Mouse (Mus musculus) stomach, embryonic 16.5 days (tissue): ENCODE data around the gene Ggcx. TPM values are rescaled to one million over a fixed set of nuclear protein-coding genes. Genes with fewer than 3 reads are reported as not detected.
"Not testable (repeated sequence)": the region's sequence is repeated elsewhere in the genome, so short reads cannot be mapped to it uniquely, and the experiment has no call there.

ENCODE experiments used
- ATAC-seq: fragments of 200-750 bp; cut with Nextera tagmentation; 2 replicates; pipeline ENCODE4 v1.8.0; 2017; ENCODE audit warnings: moderate number of reproducible peaks, moderate TSS enrichment; ENCODE audit not compliant: insufficient read depth, low FRiP score
- H3K27ac ChIP-seq: fragments of 300-500 bp; sonication (generic); 2 replicates; pipeline ENCODE4 v1.5.1; 2014; ENCODE audit warnings: low read length
- H3K27me3 ChIP-seq: fragments of 300-500 bp; sonication (generic); 2 replicates; pipeline ENCODE4 v1.6.1; 2014; ENCODE audit warnings: low read length, control low read depth, mixed read lengths; ENCODE audit not compliant: control insufficient read depth, insufficient read depth
- H3K36me3 ChIP-seq: fragments of 300-500 bp; sonication (generic); 2 replicates; pipeline ENCODE4 v1.6.1; 2014; ENCODE audit warnings: low read length; ENCODE audit not compliant: control insufficient read depth, insufficient read depth
- H3K4me1 ChIP-seq: fragments of 300-500 bp; sonication (generic); 2 replicates; pipeline ENCODE4 v1.6.1; 2014; ENCODE audit warnings: low read length, control low read depth, mixed read lengths; ENCODE audit not compliant: control insufficient read depth, insufficient read depth
- H3K4me2 ChIP-seq: fragments of 300-500 bp; sonication (generic); 2 replicates; pipeline ENCODE4 v1.6.1; 2014; ENCODE audit warnings: low read depth, low read length, mixed read lengths
- H3K4me3 ChIP-seq: fragments of 300-500 bp; sonication (generic); replicated peaks from 2 replicates; pipeline ENCODE4 v1.5.1; 2014; ENCODE audit warnings: mild to moderate bottlenecking, low read length
- H3K9ac ChIP-seq: fragments of 300-500 bp; sonication (generic); 2 replicates; pipeline ENCODE4 v1.6.1; 2014; ENCODE audit warnings: low read length
- H3K9me3 ChIP-seq: fragments of 300-500 bp; sonication (generic); replicated peaks from 2 replicates; pipeline ENCODE4 v1.6.1; 2016; ENCODE audit warnings: low read length, control low read depth; ENCODE audit not compliant: control insufficient read depth
- WGBS: fragments of 180-500 bp; shearing (Covaris S2); extraction: QIAGEN DNeasy Blood & Tissue Kit; methylation state at CpG from one replicate; pipeline ENCODE4 v1.1.7; 2014; 5-methylcytosine and 5-hydroxymethylcytosine counted together
- polyA plus RNA-seq: library from polyadenylated mRNA; unstranded; fragments of >200 nt; fragmentation: Nextera tagmentation; extraction: Ambion mirVana; gene quantifications from 2 replicates; pipeline ENCODE4 v1.2.1, GENCODE M21; 2015

Ggcx gene
- polyA plus RNA-seq, 1 experiment from 2014 or later, result 35.3 TPM

DNA sequence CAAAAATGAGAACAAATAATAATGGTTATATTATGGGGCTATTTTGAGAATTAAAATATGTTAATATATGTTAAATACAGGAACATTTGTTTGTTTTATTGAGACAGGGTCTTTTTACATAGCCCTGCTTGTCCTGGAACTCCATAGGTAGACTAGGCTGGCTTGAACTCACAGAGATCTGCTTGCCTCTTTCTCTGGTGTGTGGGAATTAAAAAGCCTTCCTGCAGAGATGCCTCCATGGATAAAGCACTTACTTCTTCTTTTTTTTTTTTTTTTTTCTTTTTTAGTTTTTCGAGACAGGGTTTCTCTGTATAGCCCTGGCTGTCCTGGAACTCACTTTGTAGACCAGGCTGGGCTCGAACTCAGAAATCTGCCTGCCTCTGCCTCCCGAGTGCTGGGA lies 64.6 kb downstream of the Ggcx start:
- WGBS, result 73% methylated on average over 3 of the region's 3 CpGs
- not testable (repeated sequence) for H3K27ac ChIP-seq, ATAC-seq

GRCm38 (mm10) chr6:72479645-72480421 lies 65.7 kb downstream of the Ggcx start:
- 78% methylated on average over 12 of the region's 12 CpGs for WGBS
- Histone ChIP-seq H3K27ac (no peak overlapping the region), H3K9me3 (no peaks in the 10 kb centered on the region)

More for the DNA sequence above, 64.6 kb downstream of the Ggcx start:
- H3K36me3 ChIP-seq, H3K9me3 ChIP-seq, H3K27me3 ChIP-seq, H3K9ac ChIP-seq, H3K4me1 ChIP-seq, H3K4me3 ChIP-seq, H3K4me2 ChIP-seq: not testable (repeated sequence)

DNA sequence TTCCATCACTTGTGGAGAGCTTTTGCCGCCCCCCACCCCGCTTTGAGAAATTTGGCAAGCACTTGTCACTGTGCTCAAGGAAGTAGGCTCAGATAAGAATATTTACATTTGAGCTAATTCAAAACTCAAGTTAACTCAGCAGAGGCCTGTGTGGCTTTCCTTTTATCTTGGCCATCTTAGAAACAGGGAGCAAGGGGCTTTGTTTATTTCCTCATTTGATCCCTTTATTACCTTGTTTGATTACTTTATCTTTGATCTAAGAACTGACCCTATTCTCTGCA lies 66.3 kb downstream of the Ggcx start:
- Histone ChIP-seq H3K27ac (no peak overlapping the region), H3K9ac (no peak overlapping the region), H3K36me3 (no peaks in the 10 kb centered on the region), H3K4me3 (no peak overlapping the region), H3K9me3 (no peaks in the 10 kb centered on the region), H3K4me2 (no peak overlapping the region), H3K4me1 (peaks cover 4% of the 10 kb centered on the region; the same call in 1 of the 2 replicates), H3K27me3 (no peaks in the 10 kb centered on the region)
- 66% methylated on average over 2 of the region's 2 CpGs for WGBS
- ATAC-seq, result no peak

More at GRCm38 (mm10) chr6:72479645-72480421, 65.7 kb downstream of the Ggcx start:
- H3K4me3 ChIP-seq, result no peak overlapping the region
- no peaks in the 10 kb centered on the region for H3K27me3 ChIP-seq
- peaks cover 4% of the 10 kb centered on the region; the same call in 1 of the 2 replicates for H3K4me1 ChIP-seq
- no peak for ATAC-seq
- H3K9ac ChIP-seq, result no peak overlapping the region
- no peaks in the 10 kb centered on the region for H3K36me3 ChIP-seq
- H3K4me2 ChIP-seq, result no peak overlapping the region

Other genes with a start within 250 kb of the Ggcx start
- 8.6 and 9.2 TPM in 2 replicates for gene Atoh8, start 178.7 kb upstream of the Ggcx start, polyA plus RNA-seq
- gene Sftpb, start 109.7 kb upstream of the Ggcx start, polyA plus RNA-seq, result not detected in 2 replicates
- gene Usp39, start 69.1 kb upstream of the Ggcx start, polyA plus RNA-seq, result 29.7 and 31.4 TPM in 2 replicates
- gene 0610030E20Rik, start 67.0 kb upstream of the Ggcx start, polyA plus RNA-seq, result 25.9 and 26.7 TPM in 2 replicates
- 16.6 and 18.5 TPM in 2 replicates for gene Tmem150a, start 58.9 kb upstream of the Ggcx start, polyA plus RNA-seq
- gene Rnf181, start 47.4 kb upstream of the Ggcx start, polyA plus RNA-seq, result 139 and 143 TPM in 2 replicates
- gene Vamp5, start 33.8 kb upstream of the Ggcx start, polyA plus RNA-seq, result 25.2 and 30.4 TPM in 2 replicates
- 244 and 269 TPM in 2 replicates for gene Vamp8, start 23.6 kb upstream of the Ggcx start, polyA plus RNA-seq
- 298 and 309 TPM in 2 replicates for gene Mat2a, start 25.2 kb downstream of the Ggcx start, polyA plus RNA-seq
- gene Sh2d6, start 107.4 kb downstream of the Ggcx start, polyA plus RNA-seq, result 0.21 and 0.24 TPM in 2 replicates
- 142 and 180 TPM in 2 replicates for gene Capg, start 130.1 kb downstream of the Ggcx start, polyA plus RNA-seq
- gene Elmod3, start 184.1 kb downstream of the Ggcx start, polyA plus RNA-seq, result 18.1 and 19.6 TPM in 2 replicates
- gene Retsat, start 184.2 kb downstream of the Ggcx start, polyA plus RNA-seq, result 29.6 and 32.7 TPM in 2 replicates
- gene Tgoln1, start 202.7 kb downstream of the Ggcx start, polyA plus RNA-seq, result 43.5 and 46.0 TPM in 2 replicates